Comparison of ENCODE assay signal across 11 mouse cellular contexts in genomic region chr10:118640810-118641427, GRCm38 (mm10).
DNase-seq lines count a peak whose midpoint lies in the region; ATAC-seq and TF ChIP-seq lines count a peak whose summit lies in the region.
"Had no signal": no experiment of that assay in that cellular context is flagged by ENCODE, and none has a peak within 500 bp of the region (broad histone marks: within the 10 kb centered on the region; RNA-seq: fewer than 3 reads in every experiment).

No protein-coding gene starts in this region.

- 19% methylated on average over 12 of the region's 12 CpGs for WGBS in forebrain, embryonic 14.5 days

- H3K27me3 ChIP-seq in CH12.LX (replicated peaks) = no peaks in the 10 kb centered on the region
- H3K27me3 ChIP-seq in forebrain, embryonic 14.5 days (replicated peaks; ENCODE audit: control insufficient read depth, insufficient read depth, low read length) = no peaks in the 10 kb centered on the region
- H3K27me3 ChIP-seq: stomach, embryonic 15.5 days had no signal

- in situ Hi-C loops in CH12.LX (cut with MboI; ENCODE audit: low pct_ligation_motif_present, low pct_unique_long_range_greater_than_20kb, low sequenced_read_pairs) = no loop called here

- no peaks in the 10 kb centered on the region for H3K79me2 ChIP-seq in CH12.LX (replicated peaks; ENCODE audit: control insufficient read depth, extremely low read depth, insufficient read depth, poor library complexity, severe bottlenecking)

- no peak overlapping the region for H3K27ac ChIP-seq in CH12.LX (ENCODE audit: insufficient read depth, low read depth)
- peak overlapping the region; percentile 81 for H3K27ac ChIP-seq in forebrain, embryonic 14.5 days (ENCODE audit: low read depth, low read length)
- H3K27ac ChIP-seq: stomach, embryonic 15.5 days had no signal

- peak overlapping the region; percentile 63 for H3K4me2 ChIP-seq in CH12.LX (ENCODE audit: insufficient read depth, low read depth, poor library complexity, severe bottlenecking)
- H3K4me2 ChIP-seq in forebrain, embryonic 14.5 days (ENCODE audit: low read length) = peak overlapping the region; percentile 20
- H3K4me2 ChIP-seq: stomach, embryonic 15.5 days had no signal

- dilution Hi-C loops in CH12.LX (cut with MboI; ENCODE audit: extremely low pct_ligation_motif_present, extremely low pct_unique_long_range_greater_than_20kb, low sequenced_read_pairs) = no loop called here

- peaks cover 2 to 22% of the 10 kb centered on the region in 2 experiments; a peak in 2 of 4 replicates for H3K4me1 ChIP-seq in CH12.LX (ENCODE audit: control insufficient read depth in 1 of 2, insufficient read depth in 2 of 2)
- peaks cover 7% of the 10 kb centered on the region; the same call in 1 of the 2 replicates for H3K4me1 ChIP-seq in forebrain, embryonic 14.5 days (ENCODE audit: control insufficient read depth, insufficient read depth, low read length)
- H3K4me1 ChIP-seq: stomach, embryonic 15.5 days had no signal

- TF ChIP-seq EP300 in CH12.LX (IDR thresholded peaks at IDR 0.05; ENCODE audit: low read length) = no peak

- no peaks in the 10 kb centered on the region for H3K36me3 ChIP-seq in CH12.LX (replicated peaks in 1 of 2; ENCODE audit: control insufficient read depth in 1 of 2, insufficient read depth in 1 of 2, low read length in 1 of 2)
- no peaks in the 10 kb centered on the region for H3K36me3 ChIP-seq in forebrain, embryonic 14.5 days (ENCODE audit: control insufficient read depth, insufficient read depth, low read length)
- H3K36me3 ChIP-seq: stomach, embryonic 15.5 days had no signal

- TF ChIP-seq RAD21 in CH12.LX (IDR thresholded peaks at IDR 0.05; ENCODE audit: low read depth, low read length) = no peak

- no peak overlapping the region for H3K9ac ChIP-seq in CH12.LX (ENCODE audit: insufficient read depth, low read depth)
- H3K9ac ChIP-seq in forebrain, embryonic 14.5 days (ENCODE audit: low read length) = peak overlapping the region; percentile 33; the same call in 1 of the 2 replicates
- H3K9ac ChIP-seq: stomach, embryonic 15.5 days had no signal

- no peak for TF ChIP-seq POLR2A in CH12.LX (IDR thresholded peaks at IDR 0.05; ENCODE audit: low read depth, low read length)

- ATAC-seq in forebrain, embryonic 14.5 days = peak; percentile 84

- no peak for TF ChIP-seq CTCF in CH12.LX (conservative IDR thresholded peaks at IDR 0.05 in 1 of 2, IDR thresholded peaks at IDR 0.05 in 1 of 2; ENCODE audit: low read depth in 2 of 2, low read length in 2 of 2)

- peak; percentile 4 for DNase-seq in cerebellum, adult 11 months
- no peak for DNase-seq in cerebellum, adult 11-12 months
- DNase-seq in CH12.LX (ENCODE audit: extremely low read depth) = no peak
- peak; percentile 77 for DNase-seq in forebrain, embryonic 14.5 days (ENCODE audit: low spot score)
- DNase-seq in mesoderm, embryonic 11.5 days (ENCODE audit: low read depth, low spot score) = peak; percentile 26
- no peak for DNase-seq in adrenal gland, postnatal 10 days
- no peak for DNase-seq in heart, adult 11 months
- no peak for DNase-seq in kidney, postnatal 25 days
- DNase-seq: kidney, adult 9 months had no signal

- H3K4me3 ChIP-seq in CH12.LX (replicated peaks in 1 of 3; ENCODE audit: low read depth in 2 of 3, low read length in 2 of 3, poor library complexity in 1 of 3) = no peak overlapping the region
- no peak overlapping the region for H3K4me3 ChIP-seq in forebrain, embryonic 14.5 days (ENCODE audit: low read depth, low read length)
- H3K4me3 ChIP-seq: erythroblast, embryonic 14.5 days; stomach, embryonic 15.5 days had no signal

- H3K9me3 ChIP-seq in CH12.LX (replicated peaks; ENCODE audit: low read length) = no peaks in the 10 kb centered on the region
- no peaks in the 10 kb centered on the region for H3K9me3 ChIP-seq in forebrain, embryonic 14.5 days (replicated peaks; ENCODE audit: control insufficient read depth, low read length)
- H3K9me3 ChIP-seq: stomach, embryonic 15.5 days had no signal

TF ChIP-seq in CH12.LX, 34 proteins besides CTCF, POLR2A, EP300 and RAD21:
- no peak for TF ChIP-seq MAZ (IDR thresholded peaks at IDR 0.05; ENCODE audit: low read depth, low read length)
- TF ChIP-seq ZNF384 (IDR thresholded peaks at IDR 0.05; ENCODE audit: low read depth, low read length) = peak; percentile 88
- TF ChIP-seq MEF2A (IDR thresholded peaks at IDR 0.05; ENCODE audit: borderline replicate concordance, low read depth, low read length) = no peak
- no peak for TF ChIP-seq CHD2 (IDR thresholded peaks at IDR 0.05; ENCODE audit: low read length)

Comparison
In these comparisons a context has a peak if more than half of its experiments do, and no peak if none do; other contexts are left out.
1. DNase-seq: peak in cerebellum, adult 11 months (single experiment), forebrain, embryonic 14.5 days (single experiment) and mesoderm, embryonic 11.5 days (single experiment); none in cerebellum, adult 11-12 months (single experiment), CH12.LX (single experiment), adrenal gland, postnatal 10 days (single experiment), heart, adult 11 months (single experiment) and kidney, postnatal 25 days (0 of 2).